Mouse (Mus musculus): ENCODE measurements around the gene Slc25a16. TPM values are rescaled to one million over a fixed set of nuclear protein-coding genes. Genes with fewer than 3 reads are reported as not detected.

Gene Slc25a16
- total and polyA plus RNA-seq, 3 experiments, result 8.3 to 12.1 TPM; not detected in 1

DNA sequence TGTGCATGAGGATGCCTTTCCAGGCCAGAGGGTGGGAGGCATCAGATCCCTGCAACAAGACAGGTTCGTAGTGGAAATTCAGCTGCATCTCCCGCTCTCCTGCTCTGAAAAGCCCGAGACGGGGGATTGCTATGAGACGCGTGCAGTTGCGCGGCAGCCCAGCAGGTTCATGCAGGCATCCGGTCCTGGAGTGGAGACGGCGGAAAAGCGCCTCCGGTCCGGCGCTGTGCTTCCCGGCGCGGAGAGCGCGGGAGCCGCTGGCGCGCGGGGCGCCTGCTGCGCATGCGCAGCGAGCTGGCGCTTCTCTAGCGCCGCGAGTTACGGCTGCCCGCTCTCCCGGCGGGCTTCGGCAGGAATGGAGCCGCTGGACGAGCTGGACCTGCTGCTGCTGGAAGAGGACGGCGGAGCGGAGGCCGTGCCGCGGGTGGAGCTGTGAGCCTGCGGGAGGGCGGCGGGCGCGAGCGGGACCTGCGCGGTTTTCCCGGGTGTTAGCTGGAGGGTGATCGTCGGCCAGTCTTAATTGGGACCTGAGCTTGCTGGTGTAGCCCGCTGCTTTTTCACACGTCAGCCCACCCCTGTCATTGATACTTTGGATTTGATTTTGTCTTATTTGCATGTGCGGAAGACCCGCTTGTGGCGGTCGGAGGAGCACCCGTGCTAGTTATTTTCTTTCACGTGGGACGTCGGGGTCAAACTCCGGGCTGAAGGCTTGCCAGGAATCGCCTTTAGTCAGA lies 26.5 kb downstream of the Slc25a16 start, which contains the start of gene Dna2 (continued):
- TF ChIP-seq TCF12 (IDR thresholded peaks at IDR 0.05; ENCODE audit: low read depth, low read length), result no peak
- peak; percentile 97 for TF ChIP-seq NRF1 (IDR thresholded peaks at IDR 0.05; ENCODE audit: insufficient read depth, low read depth, low read length, poor library complexity, severe bottlenecking)

DNA sequence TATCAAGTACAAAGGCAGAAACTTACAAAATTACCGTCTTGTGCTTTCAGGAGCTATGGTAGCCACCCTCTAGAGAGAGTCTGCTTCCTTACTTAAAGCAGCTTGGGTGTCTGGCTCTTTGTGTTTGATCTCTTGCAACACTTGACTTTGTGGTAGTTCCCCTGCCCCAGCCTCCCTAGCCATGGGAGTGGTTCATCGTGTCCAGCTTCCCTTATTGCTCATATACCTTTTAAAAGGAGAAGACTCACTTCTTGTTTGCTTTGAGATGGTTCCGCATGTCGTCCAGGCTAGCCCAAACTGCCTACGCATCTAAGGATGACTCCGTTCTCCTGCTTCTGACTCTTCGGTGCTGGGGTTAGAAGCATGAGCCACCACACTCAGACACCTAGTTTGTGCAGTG lies 28.1 kb downstream of the Slc25a16 start:
- H3K27me3 ChIP-seq (ENCODE audit: control insufficient read depth in 1 of 2, insufficient read depth in 2 of 2, low read length in 2 of 2), result no peaks in the 10 kb centered on the region
- no peaks in the 10 kb centered on the region for H3K9me3 ChIP-seq (replicated peaks; ENCODE audit: insufficient read depth, low read length)
- no peak overlapping the region for H3K27ac ChIP-seq (ENCODE audit: control insufficient read depth, low read depth, low read length)
- no peak overlapping the region for H3K4me3 ChIP-seq (ENCODE audit: control insufficient read depth in 1 of 2, insufficient read depth in 1 of 2, low read depth in 2 of 2, low read length in 2 of 2)
- H3K79me2 ChIP-seq (ENCODE audit: control insufficient read depth, insufficient read depth, low read length, poor library complexity), result peaks cover 15% of the 10 kb centered on the region
- no peak for TF ChIP-seq ZC3H11A (IDR thresholded peaks at IDR 0.05; ENCODE audit: low read depth, low read length)
- TF ChIP-seq SIN3A (IDR thresholded peaks at IDR 0.05; ENCODE audit: low read length), result no peak
- no peak for TF ChIP-seq GABPA (IDR thresholded peaks at IDR 0.05; ENCODE audit: low read depth, low read length)
- TF ChIP-seq NRF1 (IDR thresholded peaks at IDR 0.05; ENCODE audit: insufficient read depth, low read depth, low read length, poor library complexity, severe bottlenecking), result no peak
- TF ChIP-seq EP300 (IDR thresholded peaks at IDR 0.05; ENCODE audit: low read depth in 1 of 2, low read length in 2 of 2), result no peak
- TF ChIP-seq KAT2A (conservative IDR thresholded peaks at IDR 0.05; ENCODE audit: low read depth, low read length), result no peak
- TF ChIP-seq TAL1 (IDR thresholded peaks at IDR 0.05; ENCODE audit: low read length), result no peak
- no peak for TF ChIP-seq SMC3 (IDR thresholded peaks at IDR 0.05; ENCODE audit: low read depth, low read length)
- no peak for TF ChIP-seq POLR2A (IDR thresholded peaks at IDR 0.05; ENCODE audit: control insufficient read depth in 1 of 2, insufficient read depth in 1 of 2, low read depth in 1 of 2, low read length in 2 of 2, poor library complexity in 1 of 2)
- no peak for TF ChIP-seq MYC (IDR thresholded peaks at IDR 0.05; ENCODE audit: low read depth, low read length)
- TF ChIP-seq E2F4 (IDR thresholded peaks at IDR 0.05; ENCODE audit: borderline replicate concordance, low read depth, low read length), result no peak
- no peak for TF ChIP-seq ELF1 (IDR thresholded peaks at IDR 0.05; ENCODE audit: low read depth, low read length)
- TF ChIP-seq CHD2 (IDR thresholded peaks at IDR 0.05; ENCODE audit: low read length), result no peak
- no peak for TF ChIP-seq MAZ (IDR thresholded peaks at IDR 0.05; ENCODE audit: low read depth, low read length)
- TF ChIP-seq NELFE (IDR thresholded peaks at IDR 0.05; ENCODE audit: low read depth, low read length), result no peak
- no peak for TF ChIP-seq MXI1 (IDR thresholded peaks at IDR 0.05; ENCODE audit: low read depth, low read length)
- TF ChIP-seq BHLHE40 (IDR thresholded peaks at IDR 0.05; ENCODE audit: borderline replicate concordance, low read depth, low read length), result no peak
- DNase-seq (ENCODE audit: low read depth, low spot score), result peak; percentile 34
- H3K4me1 ChIP-seq (ENCODE audit: control insufficient read depth in 1 of 2, insufficient read depth in 2 of 2, low read length in 2 of 2), result peaks cover 2 to 12% of the 10 kb centered on the region in 2 experiments; a peak in 2 of 4 replicates
- peaks cover 2 to 9% of the 10 kb centered on the region in 2 experiments for H3K36me3 ChIP-seq (ENCODE audit: control insufficient read depth in 1 of 2, insufficient read depth in 2 of 2, low read length in 2 of 2)
- H3K9ac ChIP-seq (ENCODE audit: control insufficient read depth, low read depth, low read length, poor library complexity, severe bottlenecking), result no peak overlapping the region

DNA sequence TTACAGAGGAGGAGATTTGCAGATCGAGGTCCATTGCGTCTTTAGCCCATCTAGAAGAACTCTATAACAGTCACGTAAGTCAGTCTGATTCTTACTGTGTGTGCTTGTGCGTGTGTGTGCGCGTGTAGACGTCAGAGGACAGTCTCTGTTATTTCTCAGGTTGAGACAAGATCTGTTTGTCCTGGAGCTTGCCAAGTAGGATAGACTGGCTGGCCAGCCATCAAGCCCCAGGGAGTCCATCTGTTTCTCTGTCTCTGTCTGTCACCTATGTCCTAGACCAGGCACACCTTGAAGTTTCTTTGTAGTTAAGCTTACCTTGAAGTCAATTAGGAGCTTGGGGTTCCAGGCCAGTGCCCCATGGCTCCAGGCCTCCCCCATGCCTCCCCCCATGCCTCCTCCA lies 43.5 kb downstream of the Slc25a16 start:
- DNase-seq (ENCODE audit: low read depth, low spot score), result no peak
- H3K27me3 ChIP-seq (ENCODE audit: control insufficient read depth in 1 of 2, insufficient read depth in 2 of 2, low read length in 2 of 2), result no peaks in the 10 kb centered on the region
- no peaks in the 10 kb centered on the region for H3K4me1 ChIP-seq (ENCODE audit: control insufficient read depth in 1 of 2, insufficient read depth in 2 of 2, low read length in 2 of 2)
- H3K4me3 ChIP-seq (ENCODE audit: control insufficient read depth in 1 of 2, insufficient read depth in 1 of 2, low read depth in 2 of 2, low read length in 2 of 2), result no peak overlapping the region
- H3K9me3 ChIP-seq (replicated peaks; ENCODE audit: insufficient read depth, low read length), result no peaks in the 10 kb centered on the region
- TF ChIP-seq ZMIZ1 (IDR thresholded peaks at IDR 0.05; ENCODE audit: low read depth, low read length) (no peak), MAZ (IDR thresholded peaks at IDR 0.05; ENCODE audit: low read depth, low read length) (no peak), ZKSCAN1 (IDR thresholded peaks at IDR 0.05; ENCODE audit: low read depth, low read length) (no peak), MEF2A (IDR thresholded peaks at IDR 0.05; ENCODE audit: extremely low read depth, insufficient replicate concordance, low read depth, low read length, poor library complexity, severe bottlenecking) (no peak), NELFE (IDR thresholded peaks at IDR 0.05; ENCODE audit: low read depth, low read length) (no peak), MAFK (IDR thresholded peaks at IDR 0.05; ENCODE audit: borderline replicate concordance, low read depth, low read length) (no peak), POLR2AphosphoS5 (IDR thresholded peaks at IDR 0.05; ENCODE audit: borderline replicate concordance, low read depth, low read length) (no peak), TAL1 (IDR thresholded peaks at IDR 0.05; ENCODE audit: low read length) (no peak), USF2 (IDR thresholded peaks at IDR 0.05; ENCODE audit: borderline replicate concordance in 1 of 2, insufficient read depth in 1 of 2, low read depth in 1 of 2, low read length in 2 of 2) (no peak), ZNF384 (IDR thresholded peaks at IDR 0.05; ENCODE audit: low read depth, low read length) (no peak), SMC3 (IDR thresholded peaks at IDR 0.05; ENCODE audit: low read depth, low read length) (no peak), GABPA (IDR thresholded peaks at IDR 0.05; ENCODE audit: low read depth, low read length) (no peak), RAD21 (IDR thresholded peaks at IDR 0.05; ENCODE audit: low read depth, low read length) (no peak), MYC (IDR thresholded peaks at IDR 0.05; ENCODE audit: low read depth, low read length) (no peak)
- H3K36me3 ChIP-seq (ENCODE audit: control insufficient read depth in 1 of 2, insufficient read depth in 2 of 2, low read length in 2 of 2), result peaks cover 0 to 8% of the 10 kb centered on the region in 2 experiments; a peak in 2 of 4 replicates
- no peaks in the 10 kb centered on the region for H3K79me2 ChIP-seq (ENCODE audit: control insufficient read depth, insufficient read depth, low read length, poor library complexity)
- H3K27ac ChIP-seq (ENCODE audit: control insufficient read depth, low read depth, low read length), result no peak overlapping the region
- no peak overlapping the region for H3K9ac ChIP-seq (ENCODE audit: control insufficient read depth, low read depth, low read length, poor library complexity, severe bottlenecking)
